Comparison of ENCODE assay signal across 11 mouse cellular contexts in the genomic region with DNA sequence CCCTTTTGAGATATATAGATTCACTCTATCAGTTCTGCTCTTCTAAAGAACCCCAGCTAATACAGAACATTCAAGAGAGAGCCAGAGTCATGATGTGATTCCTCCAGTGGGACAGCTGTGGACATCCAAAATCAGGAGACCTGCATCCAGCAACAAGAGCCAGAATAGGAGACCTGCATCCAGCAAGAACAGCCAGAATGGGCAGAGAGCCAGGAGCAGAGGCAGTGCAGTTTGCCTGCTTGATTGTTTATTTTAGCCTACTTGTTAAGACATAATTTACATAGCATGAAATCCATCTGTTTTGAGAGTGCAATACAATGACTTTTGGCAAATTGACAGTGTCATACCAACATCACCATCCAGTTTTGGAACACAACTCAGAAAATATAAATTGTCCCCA.
DNase-seq lines count a peak whose midpoint lies in the region; ATAC-seq and TF ChIP-seq lines count a peak whose summit lies in the region.
"Had no signal": no experiment of that assay in that cellular context is flagged by ENCODE, and none has a peak within 500 bp of the region (broad histone marks: within the 10 kb centered on the region; RNA-seq: fewer than 3 reads in every experiment).

No protein-coding gene starts in this region.

- no peak overlapping the region for H3K4me2 ChIP-seq in liver, postnatal 0 days (ENCODE audit: low read depth, low read length)

- 0 out of 2 replicates have a peak, but pooled peaks cover 3% of the 10 kb centered on the region for H3K4me1 ChIP-seq in liver, postnatal 0 days (ENCODE audit: insufficient read depth)

- no peak overlapping the region for H3K27ac ChIP-seq in gastrocnemius, adult 2 months
- no peak overlapping the region for H3K27ac ChIP-seq in liver, postnatal 0 days (ENCODE audit: low read depth)

- H3K36me3 ChIP-seq in liver, postnatal 0 days (replicated peaks; ENCODE audit: insufficient read depth, low read length) = peaks cover 4% of the 10 kb centered on the region; the same call in 1 of the 2 replicates

- no peaks in the 10 kb centered on the region for H3K27me3 ChIP-seq in liver, postnatal 0 days (ENCODE audit: insufficient read depth, low read length)

- H3K4me3 ChIP-seq in gastrocnemius, adult 2 months = no peak overlapping the region
- H3K4me3 ChIP-seq in liver, postnatal 0 days (ENCODE audit: low read depth, low read length) = no peak overlapping the region

- 0 out of 2 replicates have a peak, but pooled peaks have one; percentile 35 for ATAC-seq in liver, postnatal 0 days

- no peaks in the 10 kb centered on the region for H3K9me3 ChIP-seq in liver, postnatal 0 days (ENCODE audit: low read length)

- intact Hi-C loops in gastrocnemius, adult 2 months (cut with DNase I) = no loop called here
- intact Hi-C loops in left cerebral cortex, postnatal 4 days (cut with DNase I) = no loop called here
- intact Hi-C loops in left cerebral cortex, postnatal 36 days (cut with DNase I) = no loop called here

- H3K9ac ChIP-seq in liver, postnatal 0 days (replicated peaks) = no peak overlapping the region

- no peak for TF ChIP-seq CTCF in gastrocnemius, adult 2 months (IDR thresholded peaks at IDR 0.05)
- no peak for TF ChIP-seq CTCF in liver, postnatal 0 days (IDR thresholded peaks at IDR 0.05; ENCODE audit: low read depth)

- DNase-seq in gastrocnemius, adult 2 months = peak; percentile 38
- DNase-seq in gastrocnemius, adult 8-10 months (ENCODE audit: low spot score in 2 of 2) = no peak
- peak; percentile 57 for DNase-seq in left cerebral cortex, postnatal 4 days
- no peak for DNase-seq in left cerebral cortex, postnatal 36 days (ENCODE audit: low spot score in 2 of 2)
- DNase-seq in cerebellum, adult 18-20 months = peak; percentile 65 to 66
- peak; percentile 64 for DNase-seq in liver, postnatal 0 days
- no peak for DNase-seq in retina, postnatal 1 day
- no peak for DNase-seq in retina, embryonic 14.5 days (ENCODE audit: low spot score)
- DNase-seq: layer of hippocampus, postnatal 36 days; right cerebral cortex, postnatal 14 days; thymus, adult 2 months had no signal

- no peak for TF ChIP-seq EP300 in liver, postnatal 0 days (IDR thresholded peaks at IDR 0.05; ENCODE audit: low read depth)

Comparison
In these comparisons a context has a peak if more than half of its experiments do, and no peak if none do; other contexts are left out.
1. DNase-seq: peak in gastrocnemius, adult 2 months (single experiment), left cerebral cortex, postnatal 4 days (single experiment), cerebellum, adult 18-20 months (2 of 2) and liver, postnatal 0 days (single experiment); none in gastrocnemius, adult 8-10 months (0 of 2), left cerebral cortex, postnatal 36 days (0 of 2), retina, postnatal 1 day (single experiment) and retina, embryonic 14.5 days (single experiment).